Mouse (Mus musculus) heart, embryonic 11.5 days (tissue): ENCODE results near the gene Gm19668. TPM values are rescaled to one million over a fixed set of nuclear protein-coding genes. Genes with fewer than 3 reads are reported as not detected.
"Not testable (repeated sequence)": the region's sequence is repeated elsewhere in the genome, so short reads cannot be mapped to it uniquely, and the experiment has no call there.

Experiments used
- ATAC-seq: fragments of 200-750 bp; cut with Nextera tagmentation; replicated peaks from 2 replicates; pipeline ENCODE4 v1.8.0; 2017; ENCODE audit warnings: moderate library complexity; ENCODE audit not compliant: insufficient number of reproducible peaks, low FRiP score, low TSS enrichment
- H3K27ac ChIP-seq: fragments of 300-500 bp; sonication (generic); 2 replicates; pipeline ENCODE4 v1.5.1; 2014; ENCODE audit warnings: mild to moderate bottlenecking, low read depth, low read length
- H3K27me3 ChIP-seq: fragments of 300-500 bp; sonication (generic); 2 replicates; pipeline ENCODE4 v1.6.1; 2014; ENCODE audit warnings: mild to moderate bottlenecking, low read length, mixed read lengths; ENCODE audit not compliant: control insufficient read depth, insufficient read depth
- H3K36me3 ChIP-seq: fragments of 300-500 bp; sonication (generic); 2 replicates; pipeline ENCODE4 v1.6.1; 2014; ENCODE audit warnings: mild to moderate bottlenecking, low read length, moderate library complexity, mixed read lengths; ENCODE audit not compliant: control insufficient read depth, insufficient read depth
- H3K4me1 ChIP-seq: fragments of 300-500 bp; sonication (generic); 2 replicates; pipeline ENCODE4 v1.6.1; 2014; ENCODE audit warnings: low read length; ENCODE audit not compliant: control insufficient read depth, insufficient read depth
- H3K4me2 ChIP-seq: fragments of 300-500 bp; sonication (generic); 2 replicates; pipeline ENCODE4 v1.6.1; 2014; ENCODE audit warnings: mild to moderate bottlenecking, moderate library complexity
- H3K4me3 ChIP-seq: fragments of 300-500 bp; sonication (generic); 2 replicates; pipeline ENCODE4 v1.5.1; 2014; ENCODE audit warnings: low read depth, low read length
- H3K9ac ChIP-seq: fragments of 300-500 bp; sonication (generic); 2 replicates; pipeline ENCODE4 v1.6.1; 2014; ENCODE audit warnings: mild to moderate bottlenecking, low read depth, low read length, moderate library complexity
- H3K9me3 ChIP-seq: fragments of 300-500 bp; sonication (generic); replicated peaks from 2 replicates; pipeline ENCODE4 v1.6.1; 2016; ENCODE audit warnings: low read length; ENCODE audit not compliant: control insufficient read depth
- WGBS: fragments of 180-500 bp; shearing (Covaris S2); extraction: QIAGEN DNeasy Blood & Tissue Kit; methylation state at CpG from one replicate; pipeline ENCODE4 v1.1.7; 2014; ENCODE audit not compliant: insufficient replicate concordance; 5-methylcytosine and 5-hydroxymethylcytosine counted together
- polyA plus RNA-seq: library from polyadenylated mRNA; unstranded; fragments of >200 nt; fragmentation: Nextera tagmentation; extraction: Ambion mirVana; gene quantifications from 2 replicates; pipeline ENCODE4 v1.2.1, GENCODE M21; 2014

The Gm19668 gene
- polyA plus RNA-seq, 1 experiment from 2014 or later: not detected

DNA sequence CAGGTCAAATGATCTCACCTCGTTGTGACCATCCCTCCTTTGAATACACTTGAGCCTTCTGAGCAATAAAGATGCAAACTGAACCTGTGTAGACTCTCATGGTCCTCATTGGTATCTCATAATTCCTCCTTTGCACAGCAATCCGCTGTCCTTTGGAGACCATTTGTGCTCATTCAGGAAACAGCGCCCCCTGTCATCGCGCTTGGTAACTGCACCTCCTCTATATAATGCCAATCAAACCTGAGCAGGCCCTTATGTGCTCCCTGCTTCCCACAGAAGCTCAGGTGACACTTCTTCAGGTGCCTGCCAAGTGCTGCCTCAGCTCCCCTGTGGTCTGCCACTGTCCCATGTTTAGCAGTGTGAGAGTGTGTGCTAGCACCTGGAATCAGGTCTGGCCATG is 16.6 kb upstream of the Gm19668 start:
- Histone ChIP-seq H3K9me3 (no peaks in the 10 kb centered on the region), H3K4me2 (no peak overlapping the region), H3K9ac (no peak overlapping the region), H3K4me3 (no peak overlapping the region), H3K36me3 (no peaks in the 10 kb centered on the region), H3K27me3 (no peaks in the 10 kb centered on the region), H3K27ac (no peak overlapping the region), H3K4me1 (no peaks in the 10 kb centered on the region)
- 24% methylated on average over 5 of the region's 5 CpGs for WGBS
- no peak for ATAC-seq

DNA sequence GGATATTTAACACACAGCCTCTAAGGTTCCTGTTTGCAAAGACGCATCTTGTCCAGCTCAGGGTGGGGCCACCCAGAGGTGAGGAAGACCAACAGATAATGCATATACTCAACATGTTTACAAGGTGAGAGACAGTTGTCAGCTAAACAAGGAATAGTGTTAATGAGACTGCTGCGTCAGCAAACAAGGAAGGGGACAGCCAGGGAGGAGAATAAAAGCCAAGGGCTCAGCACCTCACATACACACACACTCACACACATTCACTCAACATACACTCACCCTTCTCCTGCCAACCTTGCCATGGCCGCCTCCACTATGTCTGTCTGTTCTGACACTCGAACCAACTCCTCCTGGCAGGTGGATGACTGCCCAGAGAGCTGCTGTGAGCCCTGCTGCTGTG is 15.4 kb upstream of the Gm19668 start, which contains the start of gene Gm2696:
Gm2696 (plus strand) TSS at position 301 of the 400 bp plus-strand sequence.
- Histone ChIP-seq H3K27ac (no peak within 1 kb of the TSS), H3K36me3 (no peaks in the 10 kb centered on the region)
- 29% methylated on average over 4 of the region's 4 CpGs for WGBS

DNA sequence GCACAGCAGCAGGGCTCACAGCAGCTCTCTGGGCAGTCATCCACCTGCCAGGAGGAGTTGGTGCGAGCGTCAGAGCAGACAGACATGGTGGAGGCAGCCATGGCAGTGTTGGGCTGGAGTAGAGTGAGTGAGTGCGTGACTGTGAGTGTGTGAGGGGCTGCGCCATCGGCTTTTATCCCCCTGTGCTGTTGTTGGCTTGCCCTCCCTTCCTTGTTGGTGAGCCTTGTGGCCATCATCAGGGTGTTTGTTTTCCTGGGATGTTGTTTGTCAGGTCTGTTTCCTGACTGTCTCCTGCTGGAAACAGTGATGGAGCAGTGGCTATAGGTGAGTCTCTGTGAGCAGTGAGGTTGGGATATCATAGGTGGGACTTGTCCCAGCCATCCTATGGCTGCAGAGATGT is 12.8 kb upstream of the Gm19668 start, which contains the start of gene Gm9507:
Gm9507 (minus strand) TSS at position 101 of the 400 bp plus-strand sequence.
- H3K4me3 ChIP-seq: no peak within 1 kb of the TSS

More for the DNA sequence above, 15.4 kb upstream of the Gm19668 start, which contains the start of gene Gm2696:
- Histone ChIP-seq H3K27me3 (no peaks in the 10 kb centered on the region), H3K4me1 (no peaks in the 10 kb centered on the region), H3K9me3 (no peaks in the 10 kb centered on the region), H3K9ac (no peak within 1 kb of the TSS), H3K4me3 (no peak within 1 kb of the TSS), H3K4me2 (no peak within 1 kb of the TSS)
- ATAC-seq: no peak

DNA sequence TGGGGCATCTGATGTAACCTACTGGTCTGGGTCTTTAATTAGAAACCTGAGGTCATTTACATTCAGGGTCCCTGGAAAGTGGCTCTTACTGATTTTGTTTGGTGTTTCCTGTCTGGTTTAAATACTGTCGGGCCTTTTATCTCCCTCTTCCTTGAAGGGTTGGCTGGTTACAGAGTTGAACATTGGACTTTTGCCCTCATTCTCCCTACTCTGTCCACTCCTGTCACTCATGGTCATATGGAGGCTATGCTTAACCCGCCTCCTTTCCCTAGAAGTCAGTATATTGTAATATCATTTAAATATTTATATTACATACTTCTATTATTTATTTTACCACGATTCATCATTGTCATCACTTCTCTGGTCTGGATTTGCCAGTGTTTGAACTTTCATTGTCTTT is 5.2 kb upstream of the Gm19668 start:
- ATAC-seq: no peak
- no peaks in the 10 kb centered on the region for H3K36me3 ChIP-seq
- 63% methylated on average over 3 of the region's 3 CpGs for WGBS
- H3K9me3 ChIP-seq: no peaks in the 10 kb centered on the region
- no peak overlapping the region for H3K9ac ChIP-seq
- no peaks in the 10 kb centered on the region for H3K27me3 ChIP-seq
- no peak overlapping the region for H3K4me3 ChIP-seq
- no peaks in the 10 kb centered on the region for H3K4me1 ChIP-seq
- no peak overlapping the region for H3K27ac ChIP-seq
- H3K4me2 ChIP-seq: no peak overlapping the region

More for the DNA sequence above, 12.8 kb upstream of the Gm19668 start, which contains the start of gene Gm9507:
- H3K9me3 ChIP-seq: no peaks in the 10 kb centered on the region
- H3K27me3 ChIP-seq: no peaks in the 10 kb centered on the region
- no peaks in the 10 kb centered on the region for H3K36me3 ChIP-seq
- no peak within 1 kb of the TSS for H3K9ac ChIP-seq
- H3K4me2 ChIP-seq: no peak within 1 kb of the TSS
- H3K27ac ChIP-seq: no peak within 1 kb of the TSS
- H3K4me1 ChIP-seq: no peaks in the 10 kb centered on the region
- ATAC-seq: no peak
- WGBS: 58% methylated on average over 5 of the region's 5 CpGs

DNA sequence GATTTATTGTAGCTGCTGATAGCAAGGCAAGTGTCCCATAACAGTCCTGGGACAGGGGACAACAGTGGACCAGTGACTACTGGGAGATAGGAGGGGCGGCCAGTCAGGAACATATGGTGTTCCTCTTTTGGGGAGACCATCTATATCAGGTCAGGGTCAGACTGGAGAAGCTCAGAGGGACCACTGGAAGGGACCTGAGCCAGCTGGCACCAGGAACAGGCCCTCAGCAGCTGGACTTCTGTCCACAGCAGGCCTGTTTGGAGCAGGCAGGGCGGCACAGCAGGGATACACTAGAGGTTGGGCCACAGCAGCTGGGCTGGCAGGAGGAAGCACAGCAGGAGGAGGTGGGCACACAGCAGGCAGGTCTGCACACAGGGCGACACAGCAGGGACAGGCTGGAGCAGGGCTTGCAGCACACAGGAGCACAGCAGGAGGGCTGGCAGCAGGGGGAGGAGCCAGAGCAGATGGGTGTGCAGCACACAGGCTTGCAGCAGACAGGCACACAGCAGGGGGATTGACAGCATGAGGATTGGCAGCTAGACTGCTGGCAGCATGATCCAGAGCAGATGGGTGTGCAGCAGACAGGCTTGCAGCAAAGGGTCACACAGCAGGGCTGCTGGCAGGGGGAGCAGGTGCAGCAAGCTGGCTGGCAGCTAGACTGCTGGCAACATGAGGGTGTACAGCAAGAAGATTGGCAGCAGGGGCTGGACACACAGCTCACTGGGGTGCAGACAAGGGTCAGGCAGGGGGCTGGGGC is 591 bp downstream of the Gm19668 start:
- H3K9ac ChIP-seq, H3K9me3 ChIP-seq, H3K4me2 ChIP-seq, H3K27me3 ChIP-seq, H3K27ac ChIP-seq, H3K36me3 ChIP-seq, ATAC-seq, H3K4me3 ChIP-seq: not testable (repeated sequence)
- 24% methylated on average over 3 of the region's 3 CpGs for WGBS
- peaks cover 10% of the 10 kb centered on the region for H3K4me1 ChIP-seq

DNA sequence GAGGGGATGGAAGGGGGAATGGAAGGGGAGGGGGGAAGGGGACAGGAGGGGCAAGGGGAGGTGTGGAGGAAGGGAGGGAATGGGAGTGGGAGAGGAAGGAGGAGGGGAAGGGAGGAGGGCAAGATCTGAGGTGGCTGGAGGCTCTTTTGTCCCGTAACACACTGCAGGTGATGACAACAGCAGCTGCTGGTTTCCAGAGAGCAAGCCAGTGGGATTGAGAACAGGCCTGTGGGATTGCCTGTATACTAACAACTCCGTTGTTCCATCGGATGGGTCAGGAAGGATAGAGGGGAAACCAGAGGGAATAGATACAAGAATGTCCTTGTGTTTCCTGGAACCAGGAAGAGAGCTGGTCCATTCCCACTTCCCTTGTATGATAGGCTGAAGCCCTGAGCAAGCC is 1.3 kb downstream of the Gm19668 start:
- H3K4me2 ChIP-seq: no peak overlapping the region
- no peaks in the 10 kb centered on the region for H3K27me3 ChIP-seq
- no peaks in the 10 kb centered on the region for H3K36me3 ChIP-seq
- WGBS: 9% methylated on average over 3 of the region's 3 CpGs
- H3K9ac ChIP-seq: no peak overlapping the region
- H3K4me3 ChIP-seq: no peak overlapping the region
- no peaks in the 10 kb centered on the region for H3K9me3 ChIP-seq
- no peak for ATAC-seq
- peaks cover 10% of the 10 kb centered on the region for H3K4me1 ChIP-seq
- no peak overlapping the region for H3K27ac ChIP-seq

DNA sequence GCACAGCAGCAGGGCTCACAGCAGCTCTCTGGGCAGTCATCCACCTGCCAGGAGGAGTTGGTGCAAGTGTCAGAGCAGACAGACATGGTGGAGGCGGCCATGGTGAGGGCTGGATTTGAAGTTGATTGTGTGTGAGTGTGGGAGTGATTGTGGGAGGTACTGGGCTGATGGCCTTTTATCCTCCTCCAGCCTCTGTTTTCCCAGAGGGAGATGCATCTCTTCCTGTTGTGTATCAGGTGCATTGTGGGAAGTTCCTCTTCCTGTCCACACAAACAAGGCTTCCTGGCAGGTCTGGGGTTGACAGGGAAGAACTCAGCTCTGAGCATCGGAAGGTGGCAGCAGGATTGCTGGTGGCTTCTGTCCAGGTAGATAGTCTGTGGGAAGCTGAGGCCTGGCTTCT is 4.0 kb downstream of the Gm19668 start, which contains the start of gene Gm9639:
Gm9639 (minus strand) TSS at position 101 of the 400 bp plus-strand sequence.
- no peak within 1 kb of the TSS for H3K4me3 ChIP-seq
- H3K4me2 ChIP-seq: no peak within 1 kb of the TSS
- WGBS: 43% methylated on average over 2 of the region's 2 CpGs
- H3K27me3 ChIP-seq: no peaks in the 10 kb centered on the region
- peaks cover 10% of the 10 kb centered on the region for H3K4me1 ChIP-seq
- ATAC-seq: no peak
- no peaks in the 10 kb centered on the region for H3K36me3 ChIP-seq
- H3K9me3 ChIP-seq: no peaks in the 10 kb centered on the region
- no peak within 1 kb of the TSS for H3K9ac ChIP-seq
- H3K27ac ChIP-seq: no peak within 1 kb of the TSS

DNA sequence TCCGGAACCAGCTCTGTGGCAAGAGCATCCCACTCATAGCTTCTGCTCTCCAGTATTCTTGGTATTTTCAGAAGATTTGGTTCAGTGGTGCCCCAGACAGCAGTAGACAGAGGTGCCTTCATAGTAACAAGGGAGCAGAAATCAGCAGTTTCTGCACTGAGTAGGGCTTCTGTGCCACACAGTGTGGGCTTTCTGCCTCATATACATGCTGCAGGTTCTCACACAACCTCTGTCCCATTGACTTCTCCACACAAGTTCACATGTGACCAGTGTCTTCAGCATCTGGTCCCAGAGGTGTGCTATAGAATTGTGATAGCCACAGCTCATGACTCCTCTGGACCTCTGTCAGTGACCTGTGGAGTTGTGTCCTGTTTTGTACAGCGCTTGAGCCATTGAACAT is 10.3 kb downstream of the Gm19668 start:
- Histone ChIP-seq H3K4me1 (no peaks in the 10 kb centered on the region), H3K27ac (no peak overlapping the region), H3K27me3 (no peaks in the 10 kb centered on the region), H3K9ac (no peak overlapping the region), H3K36me3 (no peaks in the 10 kb centered on the region), H3K4me3 (no peak overlapping the region), H3K9me3 (no peaks in the 10 kb centered on the region), H3K4me2 (no peak overlapping the region)
- WGBS: 72% methylated on average over 2 of the region's 2 CpGs
- no peak for ATAC-seq

DNA sequence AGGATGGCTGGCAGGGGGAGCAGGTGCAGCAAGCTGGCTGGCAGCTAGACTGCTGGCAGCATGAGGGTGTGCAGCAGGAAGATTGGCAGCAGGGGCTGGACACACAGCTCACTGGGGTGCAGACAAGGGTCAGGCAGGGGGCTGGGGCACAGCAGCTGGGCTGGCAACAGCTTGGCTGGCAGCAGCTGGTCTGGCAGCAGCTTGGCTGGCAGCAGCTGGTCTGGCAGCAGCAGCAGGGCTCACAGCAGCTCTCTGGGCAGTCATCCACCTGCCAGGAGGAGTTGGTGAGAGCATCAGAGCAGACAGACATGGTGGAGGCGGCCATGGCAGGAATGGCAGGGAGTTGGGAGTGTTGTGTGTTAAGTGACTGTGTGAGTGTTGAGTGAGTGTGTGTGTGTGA is 11.1 kb downstream of the Gm19668 start, which contains the start of gene Gm7137:
Gm7137 (minus strand) TSS at position 325 of the 400 bp plus-strand sequence.
- not testable (repeated sequence) for H3K27ac ChIP-seq, ATAC-seq, H3K9ac ChIP-seq, H3K27me3 ChIP-seq, H3K36me3 ChIP-seq, H3K4me2 ChIP-seq, H3K4me3 ChIP-seq, H3K9me3 ChIP-seq, H3K4me1 ChIP-seq
- no CpG with 5 or more reads among the region's 1 CpGs for WGBS
